Mouse (Mus musculus) midbrain, postnatal 0 days (tissue): Measurements from ENCODE around the gene Dok5. TPM values are rescaled to one million over a fixed set of nuclear protein-coding genes. Genes with fewer than 3 reads are reported as not detected.

Experiments
- ATAC-seq: fragments of 200-750 bp; cut with Nextera tagmentation; 2 replicates; pipeline ENCODE4 v1.8.0; 2017; ENCODE audit warnings: moderate number of reproducible peaks, mild to moderate bottlenecking, moderate TSS enrichment, moderate library complexity; ENCODE audit not compliant: low FRiP score
- DNase-seq: peaks from one replicate; pipeline ENCODE4 v3.0.0-alpha.2; 2015; ENCODE audit warnings: low spot score
- H3K27ac ChIP-seq: fragments of 300-500 bp; sonication (generic); 2 replicates; pipeline ENCODE4 v1.5.1; 2014; ENCODE audit warnings: low read depth, mild to moderate bottlenecking, low read length, mixed read lengths
- H3K27me3 ChIP-seq: fragments of 300-500 bp; sonication (generic); 2 replicates; pipeline ENCODE4 v1.6.1; 2014; ENCODE audit warnings: low read length, control low read depth, mixed read lengths; ENCODE audit not compliant: insufficient read depth
- H3K36me3 ChIP-seq: fragments of 300-500 bp; sonication (generic); 2 replicates; pipeline ENCODE4 v1.6.1; 2014; ENCODE audit warnings: low read length, control low read depth, mixed read lengths; ENCODE audit not compliant: insufficient read depth
- H3K4me1 ChIP-seq: fragments of 300-500 bp; sonication (generic); 2 replicates; pipeline ENCODE4 v1.6.1; 2014; ENCODE audit warnings: mild to moderate bottlenecking, control low read depth, antibody characterized with exemption, low read length, mixed read lengths; ENCODE audit not compliant: insufficient read depth
- H3K4me2 ChIP-seq: fragments of 300-500 bp; sonication (generic); 2 replicates; pipeline ENCODE4 v1.6.1; 2014; ENCODE audit warnings: low read depth, mild to moderate bottlenecking, low read length, mixed read lengths; ENCODE audit not compliant: poor library complexity, severe bottlenecking
- H3K4me3 ChIP-seq: fragments of 300-500 bp; sonication (generic); 2 replicates; pipeline ENCODE4 v1.5.1; 2014; ENCODE audit warnings: low read depth, mild to moderate bottlenecking, low read length, moderate library complexity
- H3K9ac ChIP-seq: fragments of 300-500 bp; sonication (generic); replicated peaks from 2 replicates; pipeline ENCODE4 v1.6.1; 2014; ENCODE audit warnings: mild to moderate bottlenecking, low read length, moderate library complexity, mixed read lengths; ENCODE audit not compliant: poor library complexity, severe bottlenecking
- H3K9me3 ChIP-seq: fragments of 300-500 bp; sonication (generic); 2 replicates; pipeline ENCODE4 v1.6.1; 2016; ENCODE audit warnings: low read length, control low read depth
- CTCF ChIP-seq: IDR thresholded peaks from 2 replicates; pipeline ENCODE4 v1.5.1; 2016; ENCODE audit warnings: antibody characterized with exemption, mild to moderate bottlenecking
- WGBS: fragments of 180-500 bp; shearing (Covaris S2); extraction: QIAGEN DNeasy Blood & Tissue Kit; methylation state at CpG from one replicate; pipeline ENCODE4 v1.1.7; 2014; 5-methylcytosine and 5-hydroxymethylcytosine counted together
- polyA plus RNA-seq: library from polyadenylated mRNA; unstranded; fragments of >200 nt; fragmentation: Nextera tagmentation; extraction: Ambion mirVana; gene quantifications from 2 replicates; pipeline ENCODE4 v1.2.1, GENCODE M21; 2015
- total RNA-seq: library from RNA; depleted of rRNA; stranded (reverse); fragments of >200 nt; gene quantifications from 2 replicates; pipeline ENCODE4 v1.2.3, GENCODE M21; 2014; rRNA removed

Gene Dok5
- 27.0 and 29.3 TPM in 2 replicates for total RNA-seq
- 35.2 and 36.9 TPM in 2 replicates for polyA plus RNA-seq

- Histone ChIP-seq H3K4me2 (peak within 1 kb of the TSS; percentile 75), H3K36me3 (no peaks in the 10 kb centered on the region), H3K27me3 (no peaks in the 10 kb centered on the region), H3K4me3 (peak within 1 kb of the TSS; percentile 55), H3K9me3 (no peaks in the 10 kb centered on the region), H3K4me1 (no peaks in the 10 kb centered on the region), H3K9ac (peak within 1 kb of the TSS; percentile 54), H3K27ac (peak within 1 kb of the TSS; percentile 72)
- DNase-seq (peak; percentile 84), ATAC-seq (peak; percentile 87)
- WGBS: under 1% methylated on average over 51 of the region's 53 CpGs
- TF ChIP-seq CTCF: peak; percentile 25
These were observed at the start of gene Dok5 for GRCm38 (mm10) chr2:170731632-170732561. Gene Dok5, plus strand, starts transcription at chr2:170731807.

GRCm38 (mm10) chr2:170683385-170683784 is 48.2 kb upstream of the Dok5 start:
- DNase-seq (no peak), ATAC-seq (no peak)
- Histone ChIP-seq H3K27me3 (no peaks in the 10 kb centered on the region), H3K36me3 (no peaks in the 10 kb centered on the region), H3K4me1 (no peaks in the 10 kb centered on the region), H3K9me3 (no peaks in the 10 kb centered on the region), H3K4me3 (no peak overlapping the region), H3K9ac (no peak overlapping the region), H3K4me2 (no peak overlapping the region), H3K27ac (no peak overlapping the region)
- TF ChIP-seq CTCF: peak; percentile 62
- 84% methylated on average over 2 of the region's 2 CpGs for WGBS

- H3K9me3 ChIP-seq: no peaks in the 10 kb centered on the region
- no peak overlapping the region for H3K27ac ChIP-seq
- 86% methylated on average over 23 of the region's 23 CpGs for WGBS
- ATAC-seq (peak; percentile 20; the same call in 1 of the 2 replicates), DNase-seq (no peak)
- no peaks in the 10 kb centered on the region for H3K36me3 ChIP-seq
- no peaks in the 10 kb centered on the region for H3K27me3 ChIP-seq
- TF ChIP-seq CTCF: no peak
- H3K4me1 ChIP-seq: no peaks in the 10 kb centered on the region
- no peak overlapping the region for H3K4me2 ChIP-seq
- H3K9ac ChIP-seq: no peak overlapping the region
- no peak overlapping the region for H3K4me3 ChIP-seq
These were observed 36.3 kb upstream of the Dok5 start for GRCm38 (mm10) chr2:170695071-170695936.

GRCm38 (mm10) chr2:170695937-170696510 is 35.6 kb upstream of the Dok5 start:
- TF ChIP-seq CTCF: peak; percentile 24; the same call in 1 of the 2 replicates
- WGBS: 76% methylated on average over 14 of the region's 14 CpGs
- Histone ChIP-seq H3K27ac (no peak overlapping the region), H3K4me3 (no peak overlapping the region), H3K36me3 (no peaks in the 10 kb centered on the region), H3K4me1 (no peaks in the 10 kb centered on the region), H3K4me2 (no peak overlapping the region), H3K9me3 (no peaks in the 10 kb centered on the region), H3K9ac (no peak overlapping the region), H3K27me3 (no peaks in the 10 kb centered on the region)
- no peak for DNase-seq
- ATAC-seq: peak; percentile 34; the same call in 1 of the 2 replicates

GRCm38 (mm10) chr2:170700471-170700870 is 31.1 kb upstream of the Dok5 start:
- no peak overlapping the region for H3K4me3 ChIP-seq
- WGBS: 92% methylated on average over 4 of the region's 4 CpGs
- TF ChIP-seq CTCF: no peak

More at GRCm38 (mm10) chr2:170700471-170700870, 31.1 kb upstream of the Dok5 start:
- no peaks in the 10 kb centered on the region for H3K27me3 ChIP-seq
- H3K9me3 ChIP-seq: no peaks in the 10 kb centered on the region
- ATAC-seq (no peak), DNase-seq (no peak)
- no peak overlapping the region for H3K4me2 ChIP-seq
- no peak overlapping the region for H3K9ac ChIP-seq
- no peak overlapping the region for H3K27ac ChIP-seq
- no peaks in the 10 kb centered on the region for H3K4me1 ChIP-seq
- H3K36me3 ChIP-seq: no peaks in the 10 kb centered on the region
